Mouse (Mus musculus) skeletal muscle tissue, adult 2 months (tissue): Measurements from ENCODE around the gene Nolc1.

Experiments used
- DNase-seq: peaks from one replicate; pipeline ENCODE4 v3.0.0-alpha.2; 2012; ENCODE audit warnings: low read depth, low spot score

Nolc1 gene

GRCm38 (mm10) chr19:46075616-46076607 lies at the start of gene Nolc1:
Nolc1 (plus strand) TSS chr19:46075863.
- DNase-seq, result peak; percentile 99

DNA sequence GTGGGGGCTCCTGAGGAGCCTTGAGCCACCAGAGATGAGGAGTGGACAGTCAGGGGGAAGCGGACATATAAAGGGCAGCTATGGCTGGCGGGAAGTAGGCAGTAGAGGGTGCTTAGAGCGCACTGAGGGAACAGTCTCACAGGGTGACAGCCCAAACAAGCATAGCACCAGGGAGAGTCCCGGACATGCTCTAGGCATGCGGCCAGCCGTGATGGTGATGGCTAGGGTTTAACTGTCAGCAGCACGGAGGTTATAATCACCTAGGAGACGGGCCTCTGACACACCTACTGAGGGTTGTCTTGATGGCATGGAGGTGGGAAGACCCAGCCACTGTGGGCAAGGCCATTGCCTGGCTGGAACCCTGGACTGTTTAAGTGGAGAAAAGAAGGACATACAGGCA lies 49.1 kb upstream of the Nolc1 start:
- DNase-seq, result no peak

GRCm38 (mm10) chr19:46028747-46029320 lies 46.8 kb upstream of the Nolc1 start:
- DNase-seq, result no peak

- no peak for DNase-seq
Measured at GRCm38 (mm10) chr19:46029652-46030051, 46.0 kb upstream of the Nolc1 start.

- DNase-seq, result no peak
Measured at GRCm38 (mm10) chr19:46030196-46030983, 45.3 kb upstream of the Nolc1 start.

- no peak for DNase-seq
Measured at GRCm38 (mm10) chr19:46031689-46032432, 43.8 kb upstream of the Nolc1 start.

- DNase-seq, result no peak
Measured at GRCm38 (mm10) chr19:46032731-46033510, 42.7 kb upstream of the Nolc1 start.

- no peak for DNase-seq
Measured at GRCm38 (mm10) chr19:46033911-46034310, 41.8 kb upstream of the Nolc1 start.

DNA sequence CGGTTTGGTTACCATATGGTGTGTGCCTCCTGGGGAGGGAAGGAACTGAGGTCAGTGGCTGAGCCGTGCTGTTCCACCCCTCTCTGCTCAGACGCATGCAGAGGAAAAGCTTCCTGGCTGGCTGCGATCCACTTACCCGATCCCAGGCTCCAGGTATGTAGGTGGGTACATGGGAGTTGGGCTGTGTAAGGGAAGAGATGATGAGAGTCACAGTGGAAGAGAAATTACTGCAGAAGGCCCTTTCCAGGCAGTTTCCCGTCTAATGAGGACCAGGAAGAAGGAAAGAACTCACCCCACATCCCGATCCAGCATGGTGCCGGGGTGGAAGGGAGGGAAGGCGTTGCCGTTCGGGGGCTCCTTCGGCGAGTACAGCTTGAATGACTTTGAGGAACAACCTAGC lies 39.7 kb upstream of the Nolc1 start:
- DNase-seq, result no peak

GRCm38 (mm10) chr19:46036477-46037242 lies 39.0 kb upstream of the Nolc1 start:
- no peak for DNase-seq

GRCm38 (mm10) chr19:46037243-46037924 lies 38.3 kb upstream of the Nolc1 start:
- DNase-seq, result no peak

DNA sequence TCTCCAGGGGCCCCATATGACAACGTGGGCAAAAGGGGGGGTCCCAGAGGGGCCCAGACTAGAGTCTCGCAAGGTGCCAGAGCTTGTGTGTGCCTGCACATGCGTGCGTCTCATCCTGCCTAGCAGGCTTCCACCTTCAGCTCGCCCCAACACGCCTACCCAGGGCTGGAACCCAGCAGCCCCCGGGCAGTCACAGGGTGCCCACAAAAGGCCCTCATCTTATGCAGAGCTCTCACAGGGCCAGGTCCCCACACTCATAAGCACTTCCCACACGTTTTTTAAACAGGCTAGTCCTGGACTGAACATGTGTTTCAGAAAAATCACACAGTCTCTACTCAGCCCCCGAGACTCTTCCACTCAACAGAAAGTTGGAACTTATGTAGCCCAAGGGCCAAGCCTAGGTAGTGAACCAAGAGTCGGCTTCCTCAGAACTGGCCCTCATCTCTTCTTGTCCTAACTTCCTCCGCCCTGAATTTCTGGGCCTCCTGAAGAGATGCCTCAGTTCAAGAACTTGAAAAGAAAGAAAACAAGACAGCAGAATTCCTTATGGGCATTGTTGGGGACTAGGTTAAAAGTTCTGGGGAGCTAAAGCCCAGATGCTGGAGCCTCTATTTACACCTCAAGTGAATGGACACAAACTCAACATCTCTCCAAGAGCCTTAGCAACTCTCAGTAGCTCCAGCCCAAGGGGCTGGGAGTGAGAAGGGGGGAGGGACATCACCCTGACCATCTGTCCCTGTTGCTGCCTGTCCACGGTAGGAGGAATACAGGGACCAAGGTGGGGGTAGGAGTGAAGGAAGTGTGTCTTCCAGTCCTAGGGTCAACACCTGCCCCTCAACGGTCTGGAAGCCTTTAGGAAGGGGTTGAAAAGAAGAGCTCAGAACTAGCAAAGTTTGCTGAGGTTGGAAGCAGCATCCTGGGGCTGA lies 37.5 kb upstream of the Nolc1 start:
- no peak for DNase-seq

GRCm38 (mm10) chr19:46038851-46039260 lies 36.8 kb upstream of the Nolc1 start:
- no peak for DNase-seq

- peak; percentile 65 for DNase-seq
Measured at GRCm38 (mm10) chr19:46039478-46039877, 36.2 kb upstream of the Nolc1 start.

DNA sequence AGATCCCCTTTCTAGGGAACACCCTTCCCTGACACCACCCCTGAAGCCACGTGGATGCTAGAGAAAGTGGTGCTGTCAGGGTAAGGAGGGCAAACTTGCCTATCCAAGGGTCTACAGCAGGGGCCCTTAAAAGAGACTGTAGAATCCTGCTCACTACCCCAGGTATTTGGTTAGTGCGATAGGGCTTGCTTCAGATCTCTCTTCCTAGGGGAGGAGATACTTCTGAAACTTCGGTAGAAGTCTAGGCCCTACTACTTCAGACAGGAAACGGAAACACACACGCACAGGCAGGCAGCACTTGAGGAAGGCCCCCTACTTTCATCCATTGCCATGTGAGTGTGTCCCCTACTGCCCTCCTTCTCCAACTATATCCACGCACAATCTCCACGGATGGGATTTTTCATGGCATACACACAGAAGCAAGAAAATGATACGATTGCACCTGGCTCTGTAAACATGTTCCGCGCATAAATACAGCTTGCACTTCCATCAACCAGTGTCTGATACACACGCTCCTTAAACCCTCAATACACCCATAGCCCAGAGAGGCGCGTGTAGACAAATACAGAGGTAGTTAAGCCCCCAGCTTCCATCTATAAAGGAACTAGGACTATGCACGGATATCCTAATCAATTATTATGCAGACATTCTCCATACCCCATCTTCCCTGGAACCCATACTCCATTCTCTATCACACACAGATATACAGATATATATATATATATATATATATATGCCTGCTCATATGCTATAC lies 35.3 kb upstream of the Nolc1 start:
- no peak for DNase-seq

GRCm38 (mm10) chr19:46041299-46041932 lies 34.2 kb upstream of the Nolc1 start:
- DNase-seq, result no peak

- peak; percentile 56 for DNase-seq
Measured at GRCm38 (mm10) chr19:46041933-46042475, 33.7 kb upstream of the Nolc1 start.
